Mouse (Mus musculus) myocyte (in vitro differentiated cells): ENCODE results near the gene Sytl3. TPM values are rescaled to one million over a fixed set of nuclear protein-coding genes. Genes with fewer than 3 reads are reported as not detected.

ENCODE experiments used
- H3K27me3 ChIP-seq: one replicate; pipeline ENCODE4 v1.6.1; 2011; ENCODE audit not compliant: control insufficient read depth, insufficient read depth, insufficient read length
- H3K36me3 ChIP-seq: one replicate; pipeline ENCODE4 v1.6.1; 2011; ENCODE audit not compliant: control insufficient read depth, insufficient read depth
- H3K4me2 ChIP-seq: one replicate; pipeline ENCODE4 v1.6.1; 2011; ENCODE audit warnings: low read depth, control low read depth
- H3K4me3 ChIP-seq: one replicate; pipeline ENCODE4 v1.5.1; 2011; ENCODE audit warnings: mild to moderate bottlenecking, control low read depth, moderate library complexity
- H3K79me2 ChIP-seq: one replicate; pipeline ENCODE4 v1.6.1; 2011; ENCODE audit not compliant: control insufficient read depth, insufficient read depth
- H3ac ChIP-seq: one replicate; pipeline ENCODE4 v1.6.1; 2011; ENCODE audit not compliant: control insufficient read depth, insufficient read length
- CEBPB ChIP-seq: IDR thresholded peaks from 2 replicates; pipeline ENCODE4 v1.6.1; 2011; ENCODE audit warnings: mild to moderate bottlenecking, moderate library complexity; ENCODE audit not compliant: poor library complexity, insufficient read depth, severe bottlenecking
- E2F4 ChIP-seq: IDR thresholded peaks from one replicate; pipeline ENCODE4 v1.6.1; 2011; ENCODE audit warnings: mild to moderate bottlenecking, control low read depth, moderate library complexity; ENCODE audit not compliant: insufficient read depth
- MAX ChIP-seq: IDR thresholded peaks from one replicate; pipeline ENCODE4 v1.6.1; 2011; ENCODE audit warnings: low read depth, mild to moderate bottlenecking, control low read depth
- MYOD1 ChIP-seq, 3 experiments: IDR thresholded peaks; one replicate each; pipeline ENCODE4 v1.6.1; 2011; ENCODE audit warnings: control low read depth in 2 of 3, low read depth in 2 of 3, mild to moderate bottlenecking in 2 of 3, moderate library complexity in 1 of 3; ENCODE audit not compliant: insufficient read length in 2 of 3, control insufficient read depth in 1 of 3
- MYOG ChIP-seq, 3 experiments: IDR thresholded peaks; one replicate each; pipeline ENCODE4 v1.6.1; 2011; ENCODE audit warnings: control low read depth in 2 of 3, low read depth in 2 of 3, mild to moderate bottlenecking in 2 of 3; ENCODE audit not compliant: insufficient read length in 2 of 3, control insufficient read depth in 1 of 3, insufficient read depth in 1 of 3
- POLR2A ChIP-seq: IDR thresholded peaks from one replicate; pipeline ENCODE4 v1.6.1; 2011; ENCODE audit warnings: low read depth, mild to moderate bottlenecking, control low read depth, moderate library complexity; ENCODE audit not compliant: insufficient read length
- POLR2AphosphoS2 ChIP-seq: IDR thresholded peaks from one replicate; pipeline ENCODE4 v1.6.1; 2011; ENCODE audit warnings: low read depth, control low read depth; ENCODE audit not compliant: insufficient read length
- REST ChIP-seq: IDR thresholded peaks from one replicate; pipeline ENCODE4 v1.6.1; 2011; ENCODE audit warnings: mild to moderate bottlenecking, control low read depth, moderate library complexity; ENCODE audit not compliant: insufficient read depth, insufficient read length
- SRF ChIP-seq: IDR thresholded peaks from one replicate; pipeline ENCODE4 v1.6.1; 2011; ENCODE audit warnings: low read depth; ENCODE audit not compliant: control insufficient read depth, insufficient read length
- TCF12 ChIP-seq: IDR thresholded peaks from one replicate; pipeline ENCODE4 v1.6.1; 2011; ENCODE audit warnings: mild to moderate bottlenecking, control low read depth; ENCODE audit not compliant: poor library complexity, insufficient read depth, severe bottlenecking
- TCF3 ChIP-seq: IDR thresholded peaks from one replicate; pipeline ENCODE4 v1.6.1; 2011; ENCODE audit warnings: low read depth, control low read depth; ENCODE audit not compliant: insufficient read length
- USF1 ChIP-seq: IDR thresholded peaks from one replicate; pipeline ENCODE4 v1.6.1; 2011; ENCODE audit warnings: low read depth, mild to moderate bottlenecking, control low read depth, moderate library complexity
- polyA plus RNA-seq: library from polyadenylated mRNA; unstranded; fragments of >200 nt; fragmentation: generic; extraction: Trizol; gene quantifications from one replicate; pipeline ENCODE4 v1.2.1, GENCODE M21; 2012; ENCODE audit warnings: missing spikeins

The Sytl3 gene
- polyA plus RNA-seq, 1 experiment: not detected

- Histone ChIP-seq H3K36me3 (peaks cover 4% of the 10 kb centered on the region), H3K79me2 (no peaks in the 10 kb centered on the region), H3K27me3 (no peaks in the 10 kb centered on the region), H3ac (no peak overlapping the region), H3K4me3 (no peak overlapping the region), H3K4me2 (no peak overlapping the region)
- TF ChIP-seq MYOD1 (IDR thresholded peaks at IDR 0.05; ENCODE audit: control insufficient read depth in 1 of 3, insufficient read length in 2 of 3, low read depth in 2 of 3) (no peak), REST (no peak), MYOG (IDR thresholded peaks at IDR 0.05; ENCODE audit: control insufficient read depth in 1 of 3, insufficient read depth in 1 of 3, insufficient read length in 2 of 3, low read depth in 2 of 3) (no peak), POLR2A (no peak)
Observed at GRCm38 (mm10) chr17:6745503-6745902, 86.6 kb downstream of the Sytl3 start.

GRCm38 (mm10) chr17:6745975-6746374 is 87.1 kb downstream of the Sytl3 start:
- Histone ChIP-seq H3K27me3 (no peaks in the 10 kb centered on the region), H3K4me2 (no peak overlapping the region), H3ac (no peak overlapping the region), H3K4me3 (no peak overlapping the region), H3K79me2 (no peaks in the 10 kb centered on the region), H3K36me3 (peaks cover 4% of the 10 kb centered on the region)
- TF ChIP-seq USF1 (no peak), MYOG (IDR thresholded peaks at IDR 0.05; ENCODE audit: control insufficient read depth in 1 of 3, insufficient read depth in 1 of 3, insufficient read length in 2 of 3, low read depth in 2 of 3) (no peak), SRF (no peak), TCF12 (no peak), E2F4 (no peak), REST (no peak), POLR2AphosphoS2 (no peak), POLR2A (no peak), MYOD1 (IDR thresholded peaks at IDR 0.05; ENCODE audit: control insufficient read depth in 1 of 3, insufficient read length in 2 of 3, low read depth in 2 of 3) (no peak), TCF3 (no peak), CEBPB (no peak), MAX (no peak)

- H3ac ChIP-seq: no peak overlapping the region
- H3K27me3 ChIP-seq: no peaks in the 10 kb centered on the region
- H3K4me2 ChIP-seq: no peak overlapping the region
- TF ChIP-seq MYOD1 (IDR thresholded peaks at IDR 0.05; ENCODE audit: control insufficient read depth in 1 of 3, insufficient read length in 2 of 3, low read depth in 2 of 3) (no peak), TCF3 (no peak), TCF12 (no peak), USF1 (no peak)
- no peak overlapping the region for H3K4me3 ChIP-seq
- no peaks in the 10 kb centered on the region for H3K79me2 ChIP-seq
- H3K36me3 ChIP-seq: peaks cover 4% of the 10 kb centered on the region
Observed at GRCm38 (mm10) chr17:6746452-6747231, 87.7 kb downstream of the Sytl3 start.

GRCm38 (mm10) chr17:6747478-6747877 is 88.6 kb downstream of the Sytl3 start:
- Histone ChIP-seq H3K4me3 (no peak overlapping the region), H3K4me2 (no peak overlapping the region), H3K79me2 (no peaks in the 10 kb centered on the region), H3K36me3 (peaks cover 5% of the 10 kb centered on the region), H3K27me3 (no peaks in the 10 kb centered on the region), H3ac (no peak overlapping the region)
- TF ChIP-seq REST: no peak
- no peak for TF ChIP-seq POLR2AphosphoS2
- no peak for TF ChIP-seq MYOG (IDR thresholded peaks at IDR 0.05; ENCODE audit: control insufficient read depth in 1 of 3, insufficient read depth in 1 of 3, insufficient read length in 2 of 3, low read depth in 2 of 3)
- no peak for TF ChIP-seq CEBPB
- TF ChIP-seq SRF: no peak
- no peak for TF ChIP-seq TCF12
- no peak for TF ChIP-seq E2F4
- TF ChIP-seq MAX: no peak
- TF ChIP-seq MYOD1 (IDR thresholded peaks at IDR 0.05; ENCODE audit: control insufficient read depth in 1 of 3, insufficient read length in 2 of 3, low read depth in 2 of 3): no peak
- no peak for TF ChIP-seq POLR2A
- TF ChIP-seq TCF3: no peak

- Histone ChIP-seq H3K36me3 (peaks cover 6% of the 10 kb centered on the region), H3K79me2 (no peaks in the 10 kb centered on the region), H3K4me2 (peak overlapping the region; percentile 65), H3ac (no peak overlapping the region), H3K4me3 (no peak overlapping the region), H3K27me3 (no peaks in the 10 kb centered on the region)
- TF ChIP-seq E2F4 (no peak), USF1 (peak; percentile 35)
Observed at GRCm38 (mm10) chr17:6748779-6749464, 90.0 kb downstream of the Sytl3 start.
